Mouse (Mus musculus): ENCODE measurements around the gene Bag2. TPM values are rescaled to one million over a fixed set of nuclear protein-coding genes. Genes with fewer than 3 reads are reported as not detected.

The Bag2 gene
- total and polyA plus RNA-seq, 3 experiments: 74.2 to 88.8 TPM; not detected in 1

- Histone ChIP-seq H3K27me3 (ENCODE audit: control insufficient read depth in 1 of 2, insufficient read depth in 2 of 2, low read length in 2 of 2) (no peaks in the 10 kb centered on the region), H3K27ac (ENCODE audit: control insufficient read depth, low read depth, low read length) (no peak overlapping the region), H3K4me1 (ENCODE audit: control insufficient read depth in 1 of 2, insufficient read depth in 2 of 2, low read length in 2 of 2) (no peaks in the 10 kb centered on the region), H3K9ac (ENCODE audit: control insufficient read depth, low read depth, low read length, poor library complexity, severe bottlenecking) (no peak overlapping the region), H3K36me3 (ENCODE audit: control insufficient read depth in 1 of 2, insufficient read depth in 2 of 2, low read length in 2 of 2) (no peaks in the 10 kb centered on the region; a peak in 1 of 4 replicates), H3K9me3 (replicated peaks; ENCODE audit: insufficient read depth, low read length) (no peaks in the 10 kb centered on the region), H3K4me3 (ENCODE audit: control insufficient read depth in 1 of 2, insufficient read depth in 1 of 2, low read depth in 2 of 2, low read length in 2 of 2) (no peak overlapping the region), H3K79me2 (ENCODE audit: control insufficient read depth, insufficient read depth, low read length, poor library complexity) (no peaks in the 10 kb centered on the region)
- TF ChIP-seq HCFC1 (IDR thresholded peaks at IDR 0.05; ENCODE audit: low read depth, low read length): no peak
- TF ChIP-seq CHD2 (IDR thresholded peaks at IDR 0.05; ENCODE audit: low read length): no peak
- TF ChIP-seq ZNF384 (IDR thresholded peaks at IDR 0.05; ENCODE audit: low read depth, low read length): no peak
- no peak for TF ChIP-seq MAZ (IDR thresholded peaks at IDR 0.05; ENCODE audit: low read depth, low read length)
- TF ChIP-seq RCOR1 (IDR thresholded peaks at IDR 0.05; ENCODE audit: low read depth, low read length): no peak
- no peak for TF ChIP-seq USF1 (IDR thresholded peaks at IDR 0.05; ENCODE audit: low read depth, low read length)
- no peak for TF ChIP-seq POLR2AphosphoS2 (IDR thresholded peaks at IDR 0.05; ENCODE audit: low read length)
- no peak for TF ChIP-seq ELF1 (IDR thresholded peaks at IDR 0.05; ENCODE audit: low read depth, low read length)
- no peak for TF ChIP-seq USF2 (IDR thresholded peaks at IDR 0.05; ENCODE audit: borderline replicate concordance in 1 of 2, insufficient read depth in 1 of 2, low read depth in 1 of 2, low read length in 2 of 2)
- no peak for TF ChIP-seq MAX (IDR thresholded peaks at IDR 0.05; ENCODE audit: low read length)
- TF ChIP-seq POLR2AphosphoS5 (IDR thresholded peaks at IDR 0.05; ENCODE audit: borderline replicate concordance, low read depth, low read length): no peak
- no peak for TF ChIP-seq ZKSCAN1 (IDR thresholded peaks at IDR 0.05; ENCODE audit: low read depth, low read length)
- TF ChIP-seq BHLHE40 (IDR thresholded peaks at IDR 0.05; ENCODE audit: borderline replicate concordance, low read depth, low read length): no peak
- TF ChIP-seq KAT2A (conservative IDR thresholded peaks at IDR 0.05; ENCODE audit: low read depth, low read length): no peak
- DNase-seq (ENCODE audit: low read depth, low spot score): no peak
Observed at GRCm38 (mm10) chr1:33738681-33739278, 18.8 kb downstream of the Bag2 start.

GRCm38 (mm10) chr1:33738281-33738680 is 19.3 kb downstream of the Bag2 start:
- DNase-seq (ENCODE audit: low read depth, low spot score): no peak
- Histone ChIP-seq H3K4me3 (ENCODE audit: control insufficient read depth in 1 of 2, insufficient read depth in 1 of 2, low read depth in 2 of 2, low read length in 2 of 2) (no peak overlapping the region), H3K79me2 (ENCODE audit: control insufficient read depth, insufficient read depth, low read length, poor library complexity) (no peaks in the 10 kb centered on the region), H3K27me3 (ENCODE audit: control insufficient read depth in 1 of 2, insufficient read depth in 2 of 2, low read length in 2 of 2) (no peaks in the 10 kb centered on the region), H3K36me3 (ENCODE audit: control insufficient read depth in 1 of 2, insufficient read depth in 2 of 2, low read length in 2 of 2) (no peaks in the 10 kb centered on the region; a peak in 1 of 4 replicates), H3K9ac (ENCODE audit: control insufficient read depth, low read depth, low read length, poor library complexity, severe bottlenecking) (no peak overlapping the region), H3K4me1 (ENCODE audit: control insufficient read depth in 1 of 2, insufficient read depth in 2 of 2, low read length in 2 of 2) (no peaks in the 10 kb centered on the region), H3K9me3 (replicated peaks; ENCODE audit: insufficient read depth, low read length) (no peaks in the 10 kb centered on the region), H3K27ac (ENCODE audit: control insufficient read depth, low read depth, low read length) (no peak overlapping the region)
- TF ChIP-seq UBTF (IDR thresholded peaks at IDR 0.05; ENCODE audit: borderline replicate concordance, insufficient read depth, low read depth, low read length) (no peak), ETS1 (IDR thresholded peaks at IDR 0.05; ENCODE audit: low read depth, low read length) (no peak), POLR2AphosphoS5 (IDR thresholded peaks at IDR 0.05; ENCODE audit: borderline replicate concordance, low read depth, low read length) (no peak), GATA1 (IDR thresholded peaks at IDR 0.05; ENCODE audit: low read depth, low read length) (no peak)

Data from MEL (cell line).